Mouse (Mus musculus): ENCODE results near the gene Fam221a. TPM values are rescaled to one million over a fixed set of nuclear protein-coding genes. Genes with fewer than 3 reads are reported as not detected.

Fam221a gene
- total RNA-seq (2021): 1 to 10 TPM; 1.7 to 2.0 TPM
- long read RNA-seq: 0 reads

DNA sequence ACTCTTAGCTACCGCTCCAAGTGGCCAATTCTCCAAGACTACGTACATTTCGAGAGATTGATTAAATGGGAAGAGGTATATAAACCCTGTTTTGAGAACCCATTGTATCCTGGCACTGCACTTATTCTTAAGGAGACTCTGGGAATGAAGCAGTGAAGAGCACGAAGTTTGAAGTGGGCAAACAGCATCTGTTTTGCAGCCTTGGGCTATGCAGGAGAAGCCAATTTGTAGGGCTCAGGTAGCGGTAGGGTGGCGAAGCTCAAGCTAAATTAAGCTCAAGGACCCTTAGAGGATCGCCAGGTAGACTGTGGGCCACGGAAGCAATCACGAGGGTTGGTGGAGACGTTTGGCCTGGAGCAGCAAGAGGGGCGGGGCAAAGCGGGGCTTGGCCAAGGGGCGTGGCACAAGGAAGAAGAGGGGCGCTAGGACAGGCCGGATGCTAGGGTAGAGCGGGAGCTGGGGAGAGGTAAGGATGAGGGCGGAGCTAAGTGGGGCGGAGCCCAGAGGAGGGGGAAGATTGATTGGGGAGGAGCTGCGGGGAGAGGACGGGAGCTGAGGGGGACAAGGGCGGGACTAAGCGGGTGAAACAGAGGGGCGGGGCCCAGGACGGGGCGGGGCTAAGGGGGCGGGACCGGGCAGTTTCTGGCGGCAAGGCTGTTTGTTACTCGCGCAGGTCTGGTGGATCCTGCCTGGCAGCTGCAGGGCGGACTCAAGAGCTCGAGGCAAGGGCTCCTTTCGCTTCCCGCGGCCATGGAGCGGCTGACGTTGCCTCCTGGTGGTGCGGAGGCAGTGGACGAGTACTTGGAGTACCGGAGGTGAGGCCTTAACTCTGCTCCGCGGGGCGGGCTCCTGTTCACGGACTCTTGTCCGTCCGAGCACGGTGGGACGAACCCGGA lies at the start of gene Fam221a:
Fam221a (plus strand) TSS at position 581 of the 896 bp plus-strand sequence.
- DNase-seq (ENCODE audit: low spot score in 2 of 2): peak; percentile 42 to 57

DNA sequence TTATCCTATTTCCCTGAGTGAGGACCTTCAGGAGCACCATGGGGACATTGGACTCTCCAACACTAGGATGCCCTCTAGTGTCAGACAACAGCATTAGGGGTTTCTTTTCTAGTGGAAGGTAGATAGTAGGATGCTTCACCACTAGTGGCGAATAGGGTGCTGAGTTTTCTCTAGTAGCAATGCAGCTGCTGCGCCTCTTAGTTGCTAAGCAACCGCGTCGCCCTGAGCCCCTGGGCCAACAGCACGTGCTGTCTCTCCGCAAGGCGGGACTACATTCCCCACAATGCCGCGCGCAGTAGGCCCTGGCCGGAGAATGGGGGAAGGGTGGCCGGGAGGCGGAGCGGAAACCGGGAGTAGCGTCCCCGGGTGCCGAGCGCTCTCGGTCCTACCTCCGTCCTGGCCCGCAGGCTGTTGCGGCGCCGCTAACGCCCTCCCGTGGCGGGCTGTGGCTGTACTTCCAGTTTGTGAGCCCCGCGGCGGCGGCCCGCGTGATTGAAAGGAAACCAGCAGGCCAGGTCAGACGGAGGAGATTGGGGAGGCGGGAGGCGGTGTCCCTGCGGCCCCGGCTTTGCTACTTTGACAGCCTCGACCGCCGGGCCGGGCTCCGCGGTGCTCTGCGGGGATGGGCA lies 48.5 kb upstream of the Fam221a start, which contains the start of gene Ccdc126:
Ccdc126 (plus strand) TSS at position 309 of the 629 bp plus-strand sequence.
- peak; percentile 98 for DNase-seq (ENCODE audit: low spot score in 2 of 2)

DNA sequence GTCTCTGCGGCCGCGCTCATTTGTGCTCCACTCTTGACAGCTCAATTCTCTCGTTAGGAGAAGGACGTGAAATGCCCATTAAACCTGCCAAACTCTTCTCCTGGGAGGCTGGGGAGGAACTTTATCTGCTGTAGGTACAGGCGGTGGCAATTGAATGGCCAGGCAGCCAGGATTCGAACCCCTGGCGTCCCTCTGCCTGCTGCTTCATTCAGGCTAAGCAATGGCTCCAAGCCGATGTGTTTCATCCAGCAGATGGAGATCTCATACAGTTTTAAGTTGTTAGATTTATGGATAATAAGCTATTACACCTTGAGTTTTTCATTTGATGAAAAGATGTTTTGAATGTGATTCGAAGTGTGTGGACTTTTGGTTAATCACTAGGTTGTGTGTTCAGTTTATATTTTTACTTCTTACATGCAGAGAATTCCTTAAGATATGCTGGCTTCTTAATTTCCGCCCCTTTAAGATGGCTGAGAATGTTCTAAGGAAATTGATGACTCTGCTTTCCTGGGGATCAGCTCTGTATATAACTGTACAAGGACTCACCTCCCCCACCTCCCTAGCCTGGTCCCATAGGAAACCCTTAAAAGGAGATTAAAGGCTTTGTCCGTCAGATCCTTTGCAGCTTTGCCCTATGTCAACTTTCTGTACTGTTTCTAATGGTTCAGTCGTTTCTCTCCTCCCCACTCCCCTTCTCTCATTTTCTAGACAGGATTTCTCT lies 47.8 kb upstream of the Fam221a start:
- peak in 1 of 2 experiments; percentile 24 for DNase-seq (ENCODE audit: low spot score in 2 of 2)

DNA sequence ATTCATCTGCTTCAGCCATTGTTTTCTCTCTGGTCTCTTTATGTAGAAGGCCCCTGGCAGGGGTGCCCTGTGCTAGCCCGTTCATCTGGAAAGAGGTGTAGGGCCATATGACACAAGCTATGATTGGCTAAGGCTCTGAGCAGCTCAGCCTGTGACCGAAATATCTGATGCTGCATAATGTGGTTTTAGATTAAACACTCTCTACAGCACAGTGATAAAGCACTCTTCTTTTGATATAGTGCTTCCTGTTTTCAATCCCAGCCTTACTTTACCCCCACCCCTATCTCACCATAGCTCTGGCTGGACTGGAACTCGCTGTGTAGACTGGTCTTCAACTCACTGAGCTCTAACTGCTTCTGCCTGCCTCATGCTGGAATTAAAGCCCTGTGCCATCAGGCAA lies 46.2 kb upstream of the Fam221a start:
- no peak for DNase-seq (ENCODE audit: low spot score in 2 of 2)

DNA sequence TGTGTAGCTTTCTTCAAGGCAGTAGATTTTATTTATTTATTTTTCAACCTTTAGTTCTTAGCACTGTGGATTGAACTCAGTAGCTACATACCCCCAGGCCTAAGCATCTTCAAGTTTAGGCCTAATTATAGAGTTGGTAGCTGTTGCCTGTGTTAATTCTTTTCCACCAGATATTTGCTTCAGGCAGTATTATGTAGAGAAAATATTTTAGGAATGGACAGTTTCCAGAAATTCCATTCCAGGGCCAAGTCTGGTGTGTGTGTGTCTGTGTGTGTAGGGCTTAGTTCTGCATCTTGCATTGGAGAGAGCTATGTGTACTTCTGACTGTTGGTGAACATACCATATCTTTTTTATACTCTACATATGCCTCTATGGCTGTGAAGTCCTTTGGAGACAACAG lies 45.5 kb upstream of the Fam221a start:
- no peak for DNase-seq (ENCODE audit: low spot score in 2 of 2)

DNA sequence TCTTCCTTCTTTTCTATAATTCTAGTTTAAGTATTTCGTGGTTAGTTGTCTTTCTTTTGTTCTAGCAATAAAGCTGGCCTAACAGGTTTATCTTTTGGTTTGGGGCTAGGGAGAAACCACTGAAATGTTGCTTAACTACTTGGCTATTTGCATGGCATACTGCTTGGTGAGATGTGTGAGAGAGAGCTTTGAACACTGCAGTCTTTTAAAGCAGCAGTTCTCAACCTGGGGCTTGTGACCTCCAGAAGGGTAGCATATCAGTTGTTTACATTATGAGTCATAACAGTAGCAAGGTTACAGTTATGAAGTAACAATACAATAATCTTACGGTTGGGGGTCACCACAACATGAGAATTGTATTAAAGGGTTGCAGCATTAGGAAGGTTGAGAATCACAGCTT lies 44.6 kb upstream of the Fam221a start:
- no peak for DNase-seq (ENCODE audit: low spot score in 2 of 2)

DNA sequence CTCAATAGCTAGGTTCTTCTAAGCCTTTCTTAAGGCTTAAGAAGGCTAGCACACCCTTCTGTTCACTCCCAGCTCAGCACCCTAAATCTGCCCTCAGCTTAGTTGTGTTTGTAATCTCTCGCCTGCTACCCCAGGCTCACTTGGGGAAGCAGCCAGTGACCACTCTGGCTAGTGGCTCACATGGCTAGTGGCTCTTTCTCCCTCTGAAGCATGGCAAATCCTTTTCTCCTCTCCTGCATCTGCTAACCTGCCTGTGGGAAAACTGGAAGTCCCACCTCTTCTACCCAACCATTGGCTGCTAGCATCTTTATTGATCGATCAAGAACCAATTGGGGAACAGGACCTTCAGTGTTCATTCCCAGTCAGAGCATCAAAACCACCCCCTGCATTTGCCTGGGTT lies 43.0 kb upstream of the Fam221a start:
- DNase-seq (ENCODE audit: low spot score in 2 of 2): no peak

DNA sequence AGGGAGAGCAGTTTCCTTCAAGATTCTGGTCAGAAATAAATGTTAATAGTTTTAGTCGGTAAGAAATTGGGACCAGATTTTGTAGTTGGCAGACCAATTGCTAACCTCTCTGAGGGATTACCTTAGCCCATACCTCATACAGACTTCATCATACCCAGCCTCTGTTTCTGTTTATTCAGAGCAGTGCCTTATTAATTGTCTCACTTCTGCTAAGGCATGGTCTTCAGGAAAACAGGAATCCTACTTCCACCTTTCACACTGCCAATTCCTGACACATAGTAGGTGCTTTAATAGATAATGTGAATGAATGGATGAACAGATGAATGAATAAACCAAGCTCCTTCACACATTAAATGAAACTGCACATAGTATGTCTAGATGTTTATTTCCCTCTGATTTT lies 42.2 kb upstream of the Fam221a start:
- no peak for DNase-seq (ENCODE audit: low spot score in 2 of 2)

DNA sequence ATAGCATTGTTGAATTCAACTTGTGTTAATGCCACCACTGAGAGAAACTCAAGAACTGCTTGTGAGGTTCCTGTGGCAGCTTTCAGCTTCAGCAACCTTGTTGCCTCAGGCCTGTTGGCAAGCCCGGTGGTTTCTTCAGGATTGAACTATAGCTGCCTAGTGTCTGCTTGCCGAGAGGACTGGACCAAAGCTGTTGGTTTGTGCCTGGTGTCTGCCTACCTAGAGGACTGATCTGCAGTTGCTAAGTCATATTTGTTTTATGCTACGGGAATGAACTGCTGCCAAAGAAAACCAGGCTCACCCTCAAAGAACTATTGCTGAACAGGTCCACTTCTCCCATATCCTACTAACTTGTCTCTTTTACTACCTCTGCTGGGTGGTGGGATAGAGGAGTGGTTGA lies 40.7 kb upstream of the Fam221a start:
- no peak for DNase-seq (ENCODE audit: low spot score in 2 of 2)

DNA sequence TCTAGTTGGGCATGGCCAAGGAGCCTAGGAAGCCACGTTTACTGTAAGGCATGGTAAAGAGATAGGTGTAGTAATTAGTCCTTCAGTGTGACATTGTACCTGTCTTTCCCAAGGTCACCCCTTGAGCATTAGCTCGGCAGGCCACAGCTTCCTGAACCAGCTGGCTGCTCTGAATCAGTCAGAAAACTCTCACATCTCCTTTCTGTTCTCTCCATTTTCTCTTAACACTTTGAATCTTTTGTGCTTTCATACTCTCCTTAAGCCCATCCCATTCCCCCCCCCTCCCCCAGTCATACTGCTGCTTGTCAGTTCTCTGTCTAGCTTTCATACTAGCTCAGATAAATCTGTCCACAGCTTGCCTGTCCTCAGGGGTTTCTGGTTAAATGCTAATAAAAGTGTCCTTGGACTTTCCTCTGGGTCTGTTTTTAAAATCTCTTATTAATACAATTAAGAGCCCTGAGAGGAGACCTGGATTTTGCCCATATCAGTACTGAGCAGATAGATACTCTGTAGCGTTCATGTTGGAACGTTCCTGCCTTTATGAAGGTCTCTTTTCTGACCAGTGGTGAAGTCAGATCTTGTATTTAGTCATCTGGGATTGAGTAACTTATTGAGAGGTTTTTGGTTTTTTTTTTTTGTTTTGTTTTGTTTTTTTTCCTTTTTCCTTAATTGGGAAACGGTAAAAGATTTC lies 36.0 kb upstream of the Fam221a start:
- DNase-seq (ENCODE audit: low spot score in 2 of 2): no peak

DNA sequence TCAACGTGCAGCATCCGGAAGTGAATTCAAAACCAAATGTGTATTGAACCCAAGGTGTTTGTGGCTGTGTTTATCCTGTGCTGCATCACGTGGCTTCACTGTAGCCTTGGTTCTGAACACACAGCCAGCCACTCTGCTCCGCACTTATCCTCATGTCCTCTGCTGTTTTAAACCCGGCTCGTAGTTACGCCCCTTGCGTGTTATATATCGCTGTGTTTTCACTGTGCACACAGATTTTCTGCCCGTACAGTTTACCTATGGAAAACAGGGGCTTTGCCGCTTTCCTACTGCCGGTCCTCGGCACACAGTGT lies 35.5 kb upstream of the Fam221a start:
- DNase-seq (ENCODE audit: low spot score in 2 of 2): no peak

DNA sequence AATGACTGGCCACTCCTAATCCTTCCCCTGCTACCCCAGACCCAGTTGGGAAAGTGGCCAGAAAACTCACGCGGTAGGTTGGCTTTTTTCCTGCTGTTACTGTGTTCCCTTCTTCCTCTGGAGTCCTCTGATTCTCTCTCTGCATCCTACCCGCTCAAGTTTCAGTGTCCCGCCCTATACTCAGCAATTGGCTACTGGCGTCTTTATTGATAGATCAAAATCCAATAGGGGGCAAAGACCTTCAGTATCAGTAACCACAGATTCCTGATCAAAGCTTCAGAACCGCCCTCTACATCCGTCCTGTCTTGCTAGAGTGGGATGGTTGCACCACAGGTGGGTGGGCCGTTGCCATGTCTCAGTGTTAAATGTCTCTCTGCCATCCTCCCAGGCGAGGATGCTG lies 29.0 kb upstream of the Fam221a start:
- DNase-seq (ENCODE audit: low spot score in 2 of 2): no peak

DNA sequence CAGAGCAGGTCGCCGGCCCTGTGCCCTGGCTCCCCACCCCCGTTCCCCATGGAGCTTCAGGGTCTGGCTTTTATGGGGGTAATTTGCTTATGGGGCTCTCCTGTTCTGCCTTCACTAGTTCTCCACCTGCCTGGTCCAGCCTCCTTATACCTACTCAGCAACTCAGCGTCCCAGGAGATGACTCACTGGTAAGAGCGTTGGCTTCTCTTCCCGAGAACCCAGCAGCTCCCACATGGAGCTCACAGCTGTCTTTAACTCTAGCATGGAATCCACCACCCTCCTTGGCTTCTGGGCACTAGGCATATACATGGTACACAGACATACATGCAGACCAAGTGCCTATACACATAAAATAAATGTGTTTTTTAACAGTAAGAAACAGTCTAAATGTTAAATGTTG lies 28.4 kb upstream of the Fam221a start:
- DNase-seq (ENCODE audit: low spot score in 2 of 2): no peak

DNA sequence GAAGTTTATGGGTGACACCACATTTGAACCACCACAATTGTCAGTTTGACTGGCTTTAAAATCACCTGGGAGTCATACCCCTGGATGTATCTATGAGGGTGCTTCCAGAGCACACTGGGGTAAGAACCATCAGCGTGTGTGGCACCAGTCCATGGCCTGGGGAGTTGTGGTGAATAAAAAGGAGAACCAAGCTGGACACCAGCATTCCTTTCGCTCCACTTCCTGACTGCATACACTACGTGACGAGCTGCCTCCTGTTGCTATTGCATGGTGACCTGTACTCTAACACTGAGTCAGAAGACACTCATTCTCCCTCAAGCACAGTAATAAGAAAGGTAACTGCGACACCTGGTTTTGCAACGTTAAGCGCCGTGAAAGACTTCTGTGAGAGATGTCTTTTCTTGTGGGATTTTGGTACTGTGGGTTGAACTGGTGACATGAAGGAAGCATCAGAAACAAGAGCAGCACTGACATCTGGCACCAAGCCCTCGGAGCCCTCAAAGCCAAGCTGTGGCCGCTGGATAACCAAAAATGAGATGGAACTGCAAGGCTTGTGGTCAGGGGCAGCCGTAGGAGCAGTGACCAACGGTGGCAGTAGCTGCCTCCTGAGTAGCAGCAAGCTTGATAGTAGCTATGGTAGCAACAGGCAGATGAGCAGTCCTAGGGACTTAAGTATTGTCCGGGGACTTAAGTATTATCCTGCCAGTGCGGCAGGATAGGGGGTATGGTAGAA lies 23.6 kb upstream of the Fam221a start:
- no peak for DNase-seq (ENCODE audit: low spot score in 2 of 2)

DNA sequence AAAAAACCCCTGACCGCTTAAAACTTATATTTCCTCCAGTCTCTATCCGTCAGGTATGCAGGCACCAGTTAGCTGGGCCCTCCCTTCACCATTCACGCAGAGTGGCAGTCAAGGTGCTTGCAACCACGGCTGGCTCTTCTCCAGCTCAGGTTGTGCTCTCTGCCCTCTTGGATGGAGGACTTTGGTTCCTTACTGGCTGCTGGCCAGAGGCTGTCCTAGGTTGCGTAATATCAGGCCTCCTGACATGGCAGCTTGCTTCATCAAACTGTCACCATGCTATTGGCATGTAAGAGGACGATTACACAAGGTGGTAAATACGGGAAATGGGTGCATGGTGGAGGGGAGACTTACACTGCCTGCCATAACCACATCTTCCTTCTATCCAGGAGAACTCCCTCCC lies 17.7 kb upstream of the Fam221a start:
- DNase-seq (ENCODE audit: low spot score in 2 of 2): no peak

DNA sequence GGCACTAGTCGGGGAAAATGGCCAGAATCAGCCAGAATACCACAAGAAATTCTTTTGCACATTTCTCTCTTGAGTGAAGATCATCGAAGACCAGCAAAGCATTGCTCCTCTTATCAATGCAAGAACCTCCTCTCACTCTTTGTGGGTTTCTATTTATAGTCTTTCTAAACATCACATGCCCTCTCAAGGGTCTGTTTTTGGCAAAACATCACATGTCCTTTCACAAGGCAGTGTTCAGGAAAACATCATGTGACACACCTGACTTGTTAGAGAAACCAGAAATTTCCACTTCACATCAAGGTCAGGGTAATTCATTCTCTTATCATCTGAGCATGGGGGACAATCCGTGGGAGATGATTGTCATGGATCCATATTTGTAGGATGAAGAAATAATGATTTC lies 12.9 kb upstream of the Fam221a start:
- no peak for DNase-seq (ENCODE audit: low spot score in 2 of 2)

DNA sequence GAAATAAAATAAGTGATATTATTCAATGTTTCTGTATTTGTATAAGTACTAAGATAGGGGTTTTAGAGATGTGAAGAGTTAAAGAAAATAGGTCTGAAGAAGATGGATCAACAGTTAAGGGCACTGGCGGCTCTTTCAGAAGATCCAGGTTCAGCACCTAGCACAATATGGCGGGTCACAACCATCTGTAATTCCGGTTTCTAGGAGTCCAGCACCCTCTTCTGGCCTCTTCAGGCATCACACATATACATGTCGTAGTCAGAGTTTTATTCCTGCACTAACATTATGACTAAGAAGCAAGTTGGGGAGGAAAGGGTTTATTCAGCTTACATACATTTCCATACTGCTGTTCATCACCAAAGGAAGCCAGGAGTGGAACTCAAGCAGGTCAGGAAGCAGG lies 12.4 kb upstream of the Fam221a start:
- DNase-seq (ENCODE audit: low spot score in 2 of 2): no peak

DNA sequence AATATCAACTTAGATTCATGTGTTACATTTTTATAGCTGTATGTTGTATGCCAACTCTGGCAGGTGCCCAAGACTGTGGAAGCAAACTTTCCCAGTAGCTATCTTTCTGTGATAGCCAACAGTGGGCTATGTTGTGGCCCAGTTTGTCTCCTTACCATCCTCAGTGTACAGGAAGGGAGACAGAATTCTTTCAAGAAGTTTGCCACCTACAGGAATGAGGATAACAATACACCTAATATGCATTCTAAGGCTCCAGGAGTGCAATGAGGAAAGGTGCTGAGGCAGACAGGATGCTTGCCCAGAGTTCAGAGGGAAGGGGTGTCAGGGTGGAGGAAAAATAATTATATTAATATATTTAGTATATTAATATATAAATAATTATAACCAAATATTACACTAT lies 7.1 kb upstream of the Fam221a start:
- DNase-seq (ENCODE audit: low spot score in 2 of 2): no peak

DNA sequence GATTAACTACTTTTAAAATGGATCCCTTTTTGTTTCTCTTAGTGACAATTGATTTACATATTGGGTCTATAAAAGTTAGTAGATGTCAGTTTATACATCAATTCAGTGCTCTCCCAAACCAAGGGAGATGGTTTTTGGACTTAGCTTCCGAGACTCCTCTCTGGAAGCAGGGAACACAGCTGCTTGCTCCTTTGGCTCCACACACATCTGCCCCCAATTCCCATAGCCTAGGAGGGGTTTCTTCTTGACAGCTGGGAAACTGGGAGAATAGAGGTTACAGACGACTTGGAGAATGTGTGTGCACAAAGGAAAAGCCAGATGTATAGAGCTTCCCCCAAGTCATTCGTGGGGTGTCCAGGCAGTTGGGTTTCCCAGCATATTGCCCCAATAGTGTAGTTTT lies 673 bp downstream of the Fam221a start:
- DNase-seq (ENCODE audit: low spot score in 2 of 2): no peak

DNA sequence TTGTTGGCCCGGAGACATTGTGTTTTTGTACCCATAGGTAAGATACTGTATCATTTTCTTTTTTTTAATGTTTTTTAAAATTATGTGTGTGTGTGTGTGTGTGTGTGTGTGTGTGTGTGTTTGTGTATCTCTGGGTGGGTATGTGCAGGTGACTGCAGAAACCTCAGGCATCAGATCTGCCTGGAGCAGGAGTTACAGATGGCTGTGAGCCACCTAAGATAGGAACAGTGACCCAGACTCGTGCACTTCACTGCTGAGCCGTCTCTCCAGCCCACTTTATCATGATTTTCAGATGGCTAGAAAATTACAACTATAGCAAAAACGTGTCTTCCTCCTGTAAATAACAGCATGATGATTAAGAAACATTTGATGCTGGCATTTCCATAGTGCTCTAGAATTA lies 5.2 kb downstream of the Fam221a start:
- no peak for DNase-seq (ENCODE audit: low spot score in 2 of 2)

DNA sequence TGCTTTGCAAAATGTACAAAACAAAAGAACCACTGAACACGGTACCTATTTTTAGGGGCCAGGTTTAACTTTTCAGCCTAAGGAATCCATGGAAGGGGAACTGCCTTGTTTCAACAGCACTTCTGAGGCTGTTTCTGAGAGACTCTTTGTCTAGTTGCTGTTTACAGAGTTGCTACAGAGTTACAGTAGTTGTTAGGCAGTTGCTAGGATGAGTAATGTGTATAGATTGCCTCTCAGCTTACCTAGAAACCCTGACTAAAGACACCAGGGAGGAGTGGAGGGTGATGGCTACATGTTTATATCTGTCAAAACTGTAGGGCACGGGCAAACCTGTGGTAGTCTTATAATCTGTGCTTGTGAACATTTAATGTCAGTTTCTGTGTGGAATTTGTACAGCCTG lies 6.4 kb downstream of the Fam221a start:
- no peak for DNase-seq (ENCODE audit: low spot score in 2 of 2)
